Mouse (Mus musculus) ovary, adult 10 weeks (tissue): Measurements from ENCODE around the gene Cfap126. TPM values are rescaled to one million over a fixed set of nuclear protein-coding genes. Genes with fewer than 3 reads are reported as not detected.

ENCODE experiments used
- polyA plus RNA-seq: library from polyadenylated mRNA; stranded (reverse); fragments of 350-450 nt; fragmentation: Illumina TruSeq; extraction: RNeasy Lipid Tissue Mini Kit (QIAGEN cat#74804); gene quantifications from one replicate; pipeline ENCODE4 v1.2.3, GENCODE M21; 2014

Cfap126 gene
- 5.6 TPM for polyA plus RNA-seq

GRCm38 (mm10) chr1:171113873-171114299 lies at the start of gene Cfap126:
Gene Cfap126, plus strand, starts transcription at chr1:171113918.

GRCm38 (mm10) chr1:171064491-171065242 lies 49.1 kb upstream of the Cfap126 start, which contains the start of gene Fcgr3:
Gene Fcgr3, minus strand, starts transcription at chr1:171064935.

DNA sequence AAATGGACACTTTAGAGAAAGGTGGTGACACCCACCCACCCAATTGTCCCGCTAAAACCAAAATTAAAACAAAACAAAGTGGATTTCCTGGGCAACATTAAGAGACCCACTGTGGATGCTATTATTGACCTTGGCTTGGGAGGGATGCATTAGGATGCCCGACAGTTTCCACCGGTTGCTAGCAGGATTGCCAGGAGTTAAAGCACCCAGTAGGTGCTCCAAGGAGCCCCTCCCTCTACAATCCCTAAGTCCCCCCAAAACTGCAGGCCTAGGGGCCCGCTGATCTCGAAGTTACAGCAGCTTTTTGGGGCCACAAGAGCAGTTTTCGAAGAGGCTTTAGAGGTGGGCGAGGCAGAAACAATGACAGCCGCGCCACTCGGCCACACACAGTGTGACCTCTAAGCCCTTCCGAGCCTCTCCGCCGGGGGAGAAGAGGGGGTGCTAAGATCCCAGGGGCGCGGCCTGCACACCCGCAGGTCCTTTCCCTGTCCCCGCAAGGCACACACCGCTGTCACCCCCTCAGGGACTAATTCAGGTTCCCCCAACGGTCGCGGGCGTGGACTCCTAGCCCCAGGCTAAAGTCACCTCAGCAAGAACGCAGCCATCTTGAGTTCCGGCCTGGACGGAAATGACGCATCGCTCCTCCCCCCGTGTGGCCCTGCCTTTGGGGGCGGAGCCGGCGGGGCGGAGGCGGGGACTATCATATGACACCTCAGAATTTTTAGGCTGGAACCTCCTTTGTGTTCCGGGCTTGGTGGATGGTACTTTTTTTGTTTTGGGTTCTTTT lies 36.4 kb downstream of the Cfap126 start, which contains the start of the genes Sdhc and Mpz:
Gene Sdhc (minus strand): TSS at position 630 of the 787 bp plus-strand sequence.
Gene Mpz (plus strand): TSS at position 738 of the 787 bp plus-strand sequence.

Other genes with a start within 250 kb of the Cfap126 start
- 50.6 TPM for gene Atf6, start 246.1 kb upstream of the Cfap126 start, polyA plus RNA-seq
- not detected for gene Gm26620, start 228.9 kb upstream of the Cfap126 start, polyA plus RNA-seq
- 37.4 TPM for gene Dusp12, start 228.4 kb upstream of the Cfap126 start, polyA plus RNA-seq
- gene Fcrlb, start 201.0 kb upstream of the Cfap126 start, polyA plus RNA-seq = not detected
- gene Fcrla, start 186.3 kb upstream of the Cfap126 start, polyA plus RNA-seq = not detected
- 64.5 TPM for gene Fcgr2b, start 137.4 kb upstream of the Cfap126 start, polyA plus RNA-seq
- 8.4 TPM for gene Fcgr4, start 95.0 kb upstream of the Cfap126 start, polyA plus RNA-seq
- gene Fcgr3, start 49.0 kb upstream of the Cfap126 start, polyA plus RNA-seq = 17.0 TPM
- 34.2 TPM for gene Sdhc, start 36.7 kb downstream of the Cfap126 start, polyA plus RNA-seq
- gene Mpz, start 36.8 kb downstream of the Cfap126 start, polyA plus RNA-seq = not detected
- 49.2 TPM for gene Pcp4l1, start 82.3 kb downstream of the Cfap126 start, polyA plus RNA-seq
- gene Nr1i3, start 100.1 kb downstream of the Cfap126 start, polyA plus RNA-seq = not detected
- 4.0 TPM for gene Tomm40l, start 108.6 kb downstream of the Cfap126 start, polyA plus RNA-seq
- not detected for gene Apoa2, start 111.1 kb downstream of the Cfap126 start, polyA plus RNA-seq
- 46.0 TPM for gene Fcer1g, start 120.4 kb downstream of the Cfap126 start, polyA plus RNA-seq
- gene Adamts4, start 136.5 kb downstream of the Cfap126 start, polyA plus RNA-seq = 5.0 TPM
- 37.5 TPM for gene Ndufs2, start 137.5 kb downstream of the Cfap126 start, polyA plus RNA-seq
- gene B4galt3, start 156.4 kb downstream of the Cfap126 start, polyA plus RNA-seq = 6.0 TPM
- gene Ppox, start 167.3 kb downstream of the Cfap126 start, polyA plus RNA-seq = 4.1 TPM
- 24.1 TPM for gene Usp21, start 174.1 kb downstream of the Cfap126 start, polyA plus RNA-seq
- gene Ufc1, start 181.1 kb downstream of the Cfap126 start, polyA plus RNA-seq = 64.0 TPM
- gene Dedd, start 215.2 kb downstream of the Cfap126 start, polyA plus RNA-seq = 16.5 TPM
- gene Nit1, start 231.7 kb downstream of the Cfap126 start, polyA plus RNA-seq = 10.9 TPM
- 27.6 TPM for gene Pfdn2, start 231.8 kb downstream of the Cfap126 start, polyA plus RNA-seq
- 0.40 TPM for gene Klhdc9, start 246.9 kb downstream of the Cfap126 start, polyA plus RNA-seq